Mouse (Mus musculus) kidney, postnatal 14 days (tissue): ENCODE measurements around the gene Sf1.

ENCODE experiments used
- DNase-seq: peaks from one replicate; pipeline ENCODE4 v3.0.0; 2022; ENCODE audit warnings: mixed read lengths

Gene Sf1

DNA sequence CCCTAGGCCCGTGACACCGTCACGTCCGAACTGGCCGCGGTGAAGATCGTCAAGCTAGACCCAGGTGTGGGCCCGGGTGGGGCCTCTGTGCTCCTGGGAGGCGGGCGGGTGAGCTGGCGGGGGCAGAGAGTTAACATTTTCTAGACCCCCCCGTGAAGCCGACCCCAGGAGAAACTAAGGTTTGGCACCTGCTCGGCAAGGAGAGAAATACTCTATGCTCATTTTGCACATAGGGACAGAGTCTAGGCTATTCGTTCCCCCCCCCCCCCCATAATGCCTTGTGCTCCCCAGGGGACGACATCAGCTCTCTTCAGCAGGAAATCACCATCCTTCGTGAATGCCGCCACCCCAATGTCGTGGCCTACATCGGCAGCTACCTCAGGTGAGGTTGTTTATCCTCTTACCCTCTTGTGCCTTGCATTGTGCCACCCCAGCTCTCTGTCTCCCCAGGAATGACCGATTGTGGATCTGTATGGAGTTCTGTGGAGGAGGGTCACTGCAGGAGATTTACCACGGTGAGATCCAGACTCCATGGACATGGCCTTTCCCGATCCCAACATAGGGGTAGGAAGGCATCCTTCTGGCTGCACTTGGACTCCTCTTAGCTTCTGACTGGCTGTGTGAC is 21.9 kb upstream of the Sf1 start:
- DNase-seq: no peak

GRCm38 (mm10) chr19:6342276-6342933 is 21.1 kb upstream of the Sf1 start:
- DNase-seq: peak; percentile 35

GRCm38 (mm10) chr19:6343066-6343925 is 20.2 kb upstream of the Sf1 start:
- no peak for DNase-seq

- no peak for DNase-seq
Measured at GRCm38 (mm10) chr19:6343996-6344395, 19.5 kb upstream of the Sf1 start.

DNA sequence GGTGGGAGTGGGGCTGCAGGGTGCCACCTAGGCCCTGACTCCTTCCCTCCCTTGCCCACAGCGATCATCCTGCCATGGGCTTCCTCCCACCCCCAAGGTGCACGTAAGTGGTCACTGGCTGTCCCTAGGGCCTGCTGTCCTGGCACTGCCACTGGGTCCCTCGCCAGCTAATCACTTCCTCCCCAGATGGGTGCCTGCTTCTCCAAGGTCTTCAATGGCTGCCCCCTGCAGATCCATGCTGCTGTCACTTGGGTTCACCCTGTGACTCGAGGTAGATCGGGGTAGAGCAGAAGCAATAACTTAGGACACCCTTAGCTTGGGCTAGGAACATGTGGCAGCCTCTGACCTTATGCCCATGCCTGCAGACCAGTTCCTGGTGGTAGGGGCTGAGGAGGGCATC is 17.5 kb upstream of the Sf1 start:
- DNase-seq: no peak

GRCm38 (mm10) chr19:6346661-6347060 is 16.8 kb upstream of the Sf1 start:
- no peak for DNase-seq

DNA sequence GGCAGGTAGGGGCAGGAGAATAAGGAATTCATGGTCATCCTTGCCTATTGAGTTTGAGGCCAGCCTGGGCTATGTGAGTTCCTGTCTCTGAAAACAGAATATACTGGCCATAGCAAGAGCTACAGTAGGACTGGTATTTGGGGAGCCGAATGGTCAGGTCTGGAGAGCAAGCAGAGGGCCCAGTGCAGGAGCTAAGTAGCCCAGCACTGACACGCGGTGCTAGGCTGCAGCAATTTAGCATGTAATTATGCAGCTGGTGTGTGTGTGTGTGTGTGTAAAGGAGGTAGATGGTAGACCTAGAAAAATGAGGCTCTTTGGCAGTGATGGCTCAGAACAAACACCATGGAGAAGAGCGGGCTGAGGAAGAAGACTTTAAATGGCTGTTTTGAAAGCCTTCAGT is 15.9 kb upstream of the Sf1 start:
- DNase-seq: no peak

DNA sequence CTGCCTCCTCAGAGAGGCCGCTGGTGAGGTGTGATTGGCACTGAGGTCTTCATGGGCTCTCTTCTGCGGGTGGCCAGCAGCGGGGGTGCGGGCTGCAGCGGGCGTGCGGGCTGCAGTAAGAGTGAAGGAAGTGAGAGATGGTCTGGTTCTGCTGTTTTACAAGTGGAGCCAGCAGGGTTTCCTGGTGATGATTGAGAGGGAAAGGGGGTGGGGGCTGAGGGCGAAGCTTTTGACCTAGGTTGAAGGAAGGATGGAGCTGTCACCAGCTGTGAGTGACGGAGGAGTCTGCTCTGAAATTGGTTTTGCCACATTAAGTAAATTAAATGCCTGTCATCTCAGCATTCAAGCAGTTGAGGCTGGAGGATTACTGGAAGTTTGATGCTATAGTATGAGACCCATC is 14.8 kb upstream of the Sf1 start:
- peak; percentile 33 for DNase-seq

- peak; percentile 70 for DNase-seq
Measured at GRCm38 (mm10) chr19:6349215-6349983, 14.1 kb upstream of the Sf1 start.

GRCm38 (mm10) chr19:6351431-6352106 is 11.9 kb upstream of the Sf1 start:
- no peak for DNase-seq

- DNase-seq: no peak
Measured at GRCm38 (mm10) chr19:6352107-6352505, 11.4 kb upstream of the Sf1 start.

DNA sequence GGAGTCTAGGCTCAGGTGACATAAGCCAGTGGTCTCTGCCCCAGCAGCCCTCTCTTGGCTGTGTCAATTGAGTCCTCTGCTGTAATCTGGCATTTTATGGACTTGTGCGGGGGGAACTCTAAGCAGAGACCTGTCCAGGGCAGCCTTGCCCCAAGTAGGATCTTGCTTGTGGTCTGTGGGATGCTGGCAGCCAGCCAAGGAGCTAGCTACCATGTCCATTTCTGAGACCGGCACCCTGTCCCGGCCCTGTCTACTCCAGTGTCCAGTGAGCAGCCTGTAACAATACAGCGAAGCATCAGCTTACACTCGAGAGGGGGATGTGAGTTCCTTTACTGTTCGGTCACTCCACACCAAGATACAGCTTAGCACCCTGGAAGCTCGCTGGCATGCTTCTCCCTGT is 9.5 kb upstream of the Sf1 start:
- DNase-seq: no peak

DNA sequence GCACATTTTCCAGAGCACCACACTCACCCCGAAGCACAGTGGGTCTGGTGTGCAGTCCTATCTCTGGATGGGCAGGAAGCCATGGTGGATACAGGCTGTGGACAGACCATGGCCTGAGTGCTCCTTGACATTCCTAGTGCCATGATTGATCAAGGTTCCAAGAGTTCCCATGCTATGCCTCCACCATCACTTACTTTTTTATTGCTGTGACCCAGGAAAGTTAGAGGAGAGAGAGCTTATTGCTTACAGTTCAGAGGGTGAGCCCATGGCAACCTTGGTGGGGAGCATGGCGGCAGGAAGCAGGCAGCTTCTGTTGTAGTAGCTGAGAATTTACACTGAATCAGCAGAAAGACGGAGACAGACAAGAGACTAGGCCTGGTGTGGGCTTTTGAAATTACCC is 2.2 kb upstream of the Sf1 start:
- DNase-seq: no peak

GRCm38 (mm10) chr19:6363091-6363410 is 439 bp upstream of the Sf1 start:
- DNase-seq: no peak

DNA sequence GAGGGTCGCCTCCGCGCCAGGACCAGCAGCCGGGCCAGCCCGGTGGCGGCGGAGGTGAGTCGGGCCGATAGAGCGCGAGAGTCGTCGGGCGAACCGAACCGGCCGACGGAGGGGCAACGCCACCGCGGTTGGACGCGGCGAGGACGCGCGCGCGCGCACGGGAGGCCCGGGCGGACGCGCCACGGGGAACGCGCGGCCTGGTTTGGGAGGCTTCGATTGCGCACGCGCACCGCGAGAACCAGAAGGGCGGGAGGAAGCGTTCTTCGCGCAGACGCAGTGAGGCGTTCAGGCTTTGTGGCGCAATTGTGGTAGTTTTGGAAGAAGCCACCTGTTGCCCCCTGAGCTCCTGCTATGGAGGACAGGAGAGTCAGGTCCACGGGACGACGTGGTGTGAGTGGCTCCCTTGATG is 831 bp downstream of the Sf1 start:
- DNase-seq: peak; percentile 95

DNA sequence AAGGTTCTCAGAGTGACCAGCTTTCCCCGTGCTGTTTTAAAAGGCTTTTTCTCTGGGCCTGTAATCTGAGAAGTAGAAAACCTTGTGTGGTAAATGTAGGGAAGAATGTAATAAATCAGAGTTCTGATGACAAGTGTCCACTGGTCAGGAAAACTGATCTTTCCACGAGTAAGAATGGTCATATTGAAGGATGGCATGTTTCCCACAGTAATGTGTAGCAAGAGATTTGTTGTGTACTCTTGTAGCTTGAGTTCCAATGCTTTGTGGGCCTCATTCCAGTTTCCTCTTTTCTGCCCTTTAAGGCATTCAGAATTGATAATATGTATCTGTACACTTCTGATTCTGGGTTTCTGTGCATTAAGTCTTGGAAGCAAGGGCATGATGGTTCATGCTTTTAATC is 1.4 kb downstream of the Sf1 start:
- DNase-seq: no peak

GRCm38 (mm10) chr19:6370175-6370574 is 6.7 kb downstream of the Sf1 start:
- no peak for DNase-seq

DNA sequence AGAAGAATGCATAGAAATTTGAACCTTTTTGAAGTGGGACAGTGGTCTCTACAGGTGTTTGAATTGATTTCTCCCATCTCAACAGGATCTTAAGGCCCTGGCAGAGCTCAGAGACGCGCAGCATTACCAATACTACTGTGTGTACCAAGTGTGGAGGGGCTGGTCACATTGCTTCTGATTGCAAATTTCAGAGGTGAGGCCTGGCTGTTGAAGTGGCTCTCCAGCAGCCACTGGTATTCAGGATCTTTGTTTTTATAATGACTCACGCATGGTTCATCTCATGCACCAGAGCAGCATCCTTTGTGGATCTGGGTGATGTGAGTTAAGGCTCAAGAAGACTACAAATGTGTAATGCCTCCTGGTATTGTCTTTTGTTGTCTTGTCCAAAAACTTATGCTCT is 8.9 kb downstream of the Sf1 start:
- no peak for DNase-seq

GRCm38 (mm10) chr19:6373539-6374400 is 10.3 kb downstream of the Sf1 start:
- DNase-seq: peak; percentile 87

- DNase-seq: no peak
Measured at GRCm38 (mm10) chr19:6374571-6374970, 11.1 kb downstream of the Sf1 start.

- no peak for DNase-seq
Measured at GRCm38 (mm10) chr19:6375423-6376254, 12.1 kb downstream of the Sf1 start.
